Mouse (Mus musculus) stomach, postnatal 0 days (tissue): Measurements from ENCODE around the gene Tmem102. TPM values are rescaled to one million over a fixed set of nuclear protein-coding genes. Genes with fewer than 3 reads are reported as not detected.

ENCODE experiments used
- ATAC-seq: fragments of 200-750 bp; cut with Nextera tagmentation; 2 replicates; pipeline ENCODE4 v1.8.0; 2017; ENCODE audit not compliant: low FRiP score, low TSS enrichment
- DNase-seq: peaks from one replicate; pipeline ENCODE4 v3.0.0-alpha.2; 2016; ENCODE audit warnings: low spot score
- H3K27ac ChIP-seq: fragments of 300-500 bp; sonication (generic); replicated peaks from 2 replicates; pipeline ENCODE4 v1.5.1; 2014; ENCODE audit warnings: mild to moderate bottlenecking, control low read depth
- H3K27me3 ChIP-seq: fragments of 300-500 bp; sonication (generic); 2 replicates; pipeline ENCODE4 v1.6.1; 2014; ENCODE audit warnings: low read length; ENCODE audit not compliant: control insufficient read depth, insufficient read depth
- H3K36me3 ChIP-seq: fragments of 300-500 bp; sonication (generic); 2 replicates; pipeline ENCODE4 v1.6.1; 2014; ENCODE audit warnings: low read length, mixed read lengths; ENCODE audit not compliant: control insufficient read depth, insufficient read depth
- H3K4me1 ChIP-seq: fragments of 300-500 bp; sonication (generic); replicated peaks from 2 replicates; pipeline ENCODE4 v1.6.1; 2014; ENCODE audit warnings: antibody characterized with exemption; ENCODE audit not compliant: control insufficient read depth, insufficient read depth
- H3K4me2 ChIP-seq: fragments of 300-500 bp; sonication (generic); replicated peaks from 2 replicates; pipeline ENCODE4 v1.6.1; 2014; ENCODE audit warnings: low read depth, mild to moderate bottlenecking, control low read depth, moderate library complexity
- H3K4me3 ChIP-seq: fragments of 300-500 bp; sonication (generic); 2 replicates; pipeline ENCODE4 v1.5.1; 2014; ENCODE audit warnings: low read depth, low read length, control low read depth
- H3K9ac ChIP-seq: fragments of 300-500 bp; sonication (generic); 2 replicates; pipeline ENCODE4 v1.6.1; 2014; ENCODE audit warnings: mild to moderate bottlenecking, low read length, control low read depth, mixed read lengths
- H3K9me3 ChIP-seq: fragments of 300-500 bp; sonication (generic); 2 replicates; pipeline ENCODE4 v1.6.1; 2016; ENCODE audit warnings: low read length; ENCODE audit not compliant: control insufficient read depth
- CTCF ChIP-seq: IDR thresholded peaks from 2 replicates; pipeline ENCODE4 v1.5.1; 2016; ENCODE audit warnings: antibody characterized with exemption, low read depth, mild to moderate bottlenecking, moderate library complexity
- EP300 ChIP-seq: optimal IDR thresholded peaks from 2 replicates; pipeline ENCODE3; 2016; ENCODE audit warnings: antibody characterized with exemption
- WGBS: fragments of 180-500 bp; shearing (Covaris S2); extraction: QIAGEN DNeasy Blood & Tissue Kit; methylation state at CpG from one replicate; pipeline ENCODE4 v1.1.7; 2014; 5-methylcytosine and 5-hydroxymethylcytosine counted together
- polyA plus RNA-seq: library from polyadenylated mRNA; unstranded; fragments of >200 nt; fragmentation: Nextera tagmentation; extraction: Ambion mirVana; gene quantifications from 2 replicates; pipeline ENCODE4 v1.2.1, GENCODE M21; 2015

Tmem102 gene
- 28.4 and 34.4 TPM in 2 replicates for polyA plus RNA-seq

GRCm38 (mm10) chr11:69804972-69805909, at the start of gene Tmem102:
Gene Tmem102 (minus strand): TSS chr11:69805624.
- no peaks in the 10 kb centered on the region for H3K27me3 ChIP-seq
- peak within 1 kb of the TSS; percentile 78 for H3K27ac ChIP-seq
- peak within 1 kb of the TSS; percentile 67 for H3K9ac ChIP-seq
- ATAC-seq: peak; percentile 73
- peaks cover 4% of the 10 kb centered on the region for H3K4me1 ChIP-seq
- WGBS: 19% methylated on average over 29 of the region's 29 CpGs
- H3K4me2 ChIP-seq: peak within 1 kb of the TSS; percentile 73
- DNase-seq: peak; percentile 87
- H3K36me3 ChIP-seq: no peaks in the 10 kb centered on the region
- TF ChIP-seq CTCF (0 out of 2 replicates have a peak, but pooled peaks have one; percentile 9), EP300 (no peak)
- no peaks in the 10 kb centered on the region for H3K9me3 ChIP-seq
- peak within 1 kb of the TSS; percentile 55 for H3K4me3 ChIP-seq

- 78% methylated on average over 10 of the region's 10 CpGs for WGBS
- Histone ChIP-seq H3K4me1 (no peaks in the 10 kb centered on the region), H3K36me3 (peaks cover 17% of the 10 kb centered on the region), H3K9ac (no peak overlapping the region), H3K9me3 (no peaks in the 10 kb centered on the region), H3K27me3 (no peaks in the 10 kb centered on the region), H3K4me3 (no peak overlapping the region), H3K4me2 (no peak overlapping the region), H3K27ac (no peak overlapping the region)
- TF ChIP-seq EP300 (no peak), CTCF (no peak)
- ATAC-seq (no peak), DNase-seq (no peak)
Measured at GRCm38 (mm10) chr11:69854680-69855079, 49.3 kb upstream of the Tmem102 start.

GRCm38 (mm10) chr11:69853994-69854393, 48.6 kb upstream of the Tmem102 start:
- no peak for ATAC-seq
- H3K27me3 ChIP-seq: no peaks in the 10 kb centered on the region
- no peak overlapping the region for H3K9ac ChIP-seq
- H3K4me1 ChIP-seq: no peaks in the 10 kb centered on the region
- H3K36me3 ChIP-seq: peaks cover 21% of the 10 kb centered on the region
- TF ChIP-seq EP300: no peak
- TF ChIP-seq CTCF: no peak
- DNase-seq: no peak
- 48% methylated on average over 7 of the region's 7 CpGs for WGBS
- no peaks in the 10 kb centered on the region for H3K9me3 ChIP-seq
- no peak overlapping the region for H3K4me3 ChIP-seq
- no peak overlapping the region for H3K27ac ChIP-seq
- H3K4me2 ChIP-seq: no peak overlapping the region

- Histone ChIP-seq H3K9ac (no peak overlapping the region), H3K4me1 (no peaks in the 10 kb centered on the region; the same call in 1 of the 2 replicates), H3K4me3 (no peak overlapping the region), H3K4me2 (no peak overlapping the region), H3K27me3 (no peaks in the 10 kb centered on the region), H3K36me3 (peaks cover 25% of the 10 kb centered on the region), H3K27ac (no peak overlapping the region), H3K9me3 (no peaks in the 10 kb centered on the region)
- no peak for TF ChIP-seq CTCF
- TF ChIP-seq EP300: no peak
- 66% methylated on average over 8 of the region's 8 CpGs for WGBS
- DNase-seq (no peak), ATAC-seq (no peak)
Measured at GRCm38 (mm10) chr11:69850754-69851153, 45.3 kb upstream of the Tmem102 start.

- WGBS: 89% methylated on average over 15 of the region's 15 CpGs
Measured at GRCm38 (mm10) chr11:69849884-69850283, 44.5 kb upstream of the Tmem102 start.

GRCm38 (mm10) chr11:69849128-69849527, 43.7 kb upstream of the Tmem102 start:
- H3K27ac ChIP-seq: no peak overlapping the region
- peaks cover 25% of the 10 kb centered on the region for H3K36me3 ChIP-seq
- no peak for ATAC-seq
- no peaks in the 10 kb centered on the region; the same call in none of the 2 replicates for H3K4me1 ChIP-seq
- 76% methylated on average over 9 of the region's 9 CpGs for WGBS
- H3K4me2 ChIP-seq: no peak overlapping the region
- no peak overlapping the region for H3K4me3 ChIP-seq
- DNase-seq: no peak
- H3K9me3 ChIP-seq: no peaks in the 10 kb centered on the region
- H3K9ac ChIP-seq: no peak overlapping the region
- TF ChIP-seq CTCF: no peak
- no peak for TF ChIP-seq EP300
- H3K27me3 ChIP-seq: no peaks in the 10 kb centered on the region

More at GRCm38 (mm10) chr11:69849884-69850283, 44.5 kb upstream of the Tmem102 start:
- H3K4me1 ChIP-seq: no peaks in the 10 kb centered on the region; the same call in none of the 2 replicates
- no peak for ATAC-seq
- H3K9ac ChIP-seq: no peak overlapping the region
- H3K4me3 ChIP-seq: no peak overlapping the region
- no peaks in the 10 kb centered on the region for H3K9me3 ChIP-seq
- H3K4me2 ChIP-seq: no peak overlapping the region
- peaks cover 25% of the 10 kb centered on the region for H3K36me3 ChIP-seq
- H3K27ac ChIP-seq: no peak overlapping the region
- TF ChIP-seq CTCF (no peak), EP300 (no peak)
- no peaks in the 10 kb centered on the region for H3K27me3 ChIP-seq
- no peak for DNase-seq
